Mouse (Mus musculus): ENCODE results near the gene Crct1.

GRCm38 (mm10) chr3:93014378-93014801, 1.1 kb downstream of the Crct1 start:
- no peak for TF ChIP-seq CTCF (IDR thresholded peaks at IDR 0.05; ENCODE audit: insufficient read depth, low read length)
- TF ChIP-seq POLR2A (IDR thresholded peaks at IDR 0.05; ENCODE audit: borderline replicate concordance, extremely low read depth, low read depth, low read length): no peak

All from lung, adult 2 months (tissue).